Mouse (Mus musculus) frontal cortex, postnatal 14 days (tissue): ENCODE measurements around the gene Aox4.

Source experiments
- DNase-seq, 2 experiments: peaks; one replicate each; pipeline ENCODE4 v3.0.0; 2022; ENCODE audit warnings: low spot score in 2 of 2

Aox4 gene

DNA sequence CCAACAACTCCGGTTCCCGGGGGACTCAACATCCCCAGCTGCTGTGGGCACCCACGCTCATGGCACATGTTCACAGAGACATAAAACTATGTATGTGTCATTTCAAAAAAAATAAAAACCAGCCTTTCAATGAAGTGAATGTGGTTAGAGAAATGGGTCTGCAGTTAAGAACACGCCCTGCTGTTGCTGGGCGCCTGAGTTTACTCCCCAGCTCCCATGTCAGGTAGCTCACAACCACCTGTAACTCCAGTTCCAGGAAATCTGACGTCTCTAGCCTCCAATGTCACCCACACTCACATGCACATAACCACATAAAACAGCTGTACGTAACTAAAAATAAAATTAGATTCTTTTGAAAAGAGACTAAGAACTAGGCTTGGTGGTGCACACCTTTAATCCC lies 90.9 kb downstream of the Aox4 start:
- no peak for DNase-seq

DNA sequence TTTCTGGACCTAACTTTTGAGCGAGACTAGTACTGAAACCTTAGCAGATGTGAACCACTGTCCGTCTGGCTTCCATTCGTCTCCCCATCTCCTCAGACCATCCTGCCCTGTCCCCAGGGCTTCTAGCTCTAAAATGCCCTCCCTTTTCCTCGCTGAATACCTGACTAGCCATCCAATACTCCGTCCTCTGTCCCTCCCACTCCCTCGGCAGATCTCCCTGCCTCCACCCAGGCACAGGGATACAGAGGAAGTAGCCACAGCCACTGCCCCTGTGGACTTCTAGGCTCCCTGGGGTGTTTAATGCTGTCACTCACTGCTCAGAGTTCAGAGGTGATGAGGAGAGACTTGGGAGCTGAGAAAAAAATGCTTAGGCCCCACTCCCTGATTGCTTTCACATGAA lies 91.8 kb downstream of the Aox4 start:
- DNase-seq = no peak

DNA sequence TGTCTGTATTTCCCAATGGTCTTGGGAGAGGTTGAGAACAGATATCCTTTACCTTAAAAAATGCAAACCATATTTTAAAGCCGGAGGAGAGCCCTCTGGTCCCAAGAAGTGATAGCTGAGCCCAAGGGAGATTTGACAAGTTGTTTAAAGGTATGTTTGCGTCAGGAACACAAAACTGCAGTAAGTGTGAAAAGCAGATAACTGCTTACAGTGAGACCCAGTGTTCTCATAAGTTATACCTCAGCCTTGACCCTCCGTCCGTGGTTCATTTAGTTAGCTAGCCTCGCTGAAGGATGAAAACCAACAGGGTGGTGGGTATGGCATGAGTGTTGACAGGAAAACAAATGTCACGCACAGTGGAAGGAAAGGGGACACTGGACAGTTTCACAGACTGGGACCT lies 92.8 kb downstream of the Aox4 start:
- DNase-seq = no peak

DNA sequence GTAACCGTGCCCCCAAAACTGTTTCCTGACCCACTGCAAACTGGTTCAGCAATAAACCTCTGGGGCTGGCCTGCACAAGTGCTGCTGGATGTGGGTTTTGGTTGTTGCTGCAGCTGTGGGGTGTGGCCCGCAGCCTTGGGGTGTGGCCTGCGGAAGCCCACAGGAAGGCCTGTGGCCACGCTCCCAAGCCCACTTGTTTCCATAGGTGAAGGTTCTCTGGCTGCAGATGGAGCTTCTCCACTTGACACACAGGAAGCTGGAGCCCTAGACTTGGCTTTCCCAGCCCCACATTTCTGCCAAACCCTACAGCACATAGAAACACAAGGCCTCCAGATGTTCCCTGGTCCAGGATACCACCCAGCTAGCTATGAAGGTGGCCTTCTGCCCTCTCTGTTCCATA lies 93.5 kb downstream of the Aox4 start:
- no peak for DNase-seq

DNA sequence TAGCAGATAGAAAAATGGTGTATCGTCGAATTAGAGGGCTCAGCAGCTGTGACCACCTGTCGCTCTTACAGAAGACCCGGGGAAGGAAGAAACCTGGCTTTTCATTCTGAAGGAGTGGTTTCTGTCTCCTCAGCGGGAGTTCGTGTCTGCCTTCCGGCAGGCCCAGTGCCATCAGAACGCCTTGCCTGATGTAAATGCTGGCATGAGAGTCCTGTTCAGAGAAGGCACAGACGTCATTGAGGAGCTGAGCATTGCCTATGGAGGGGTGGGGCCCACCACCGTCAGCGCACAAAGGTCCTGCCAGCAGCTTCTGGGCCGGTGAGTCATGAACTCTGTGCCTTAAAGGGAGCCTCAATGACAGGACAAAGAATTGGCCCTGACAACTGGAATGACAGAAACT lies 94.1 kb downstream of the Aox4 start:
- DNase-seq = no peak

DNA sequence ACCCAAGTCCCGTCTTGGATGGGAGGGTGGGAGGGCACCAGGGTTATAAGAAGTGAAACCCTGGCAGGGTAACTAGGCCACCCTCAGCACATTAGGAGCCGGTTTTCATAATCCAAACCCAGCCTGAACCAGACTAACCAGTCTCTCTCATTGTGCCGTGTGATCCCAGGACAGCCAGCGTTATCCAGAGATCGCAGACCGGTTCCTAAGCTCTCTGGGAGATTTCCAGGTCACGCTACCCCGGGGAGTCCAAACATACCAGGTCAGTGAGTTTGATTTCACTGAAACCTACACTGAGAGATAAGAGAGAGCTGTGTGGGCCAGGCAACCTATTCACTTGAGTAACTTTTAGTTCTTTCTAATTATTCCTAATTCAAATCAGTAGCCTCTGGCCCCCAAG lies 97.0 kb downstream of the Aox4 start:
- DNase-seq = no peak

DNA sequence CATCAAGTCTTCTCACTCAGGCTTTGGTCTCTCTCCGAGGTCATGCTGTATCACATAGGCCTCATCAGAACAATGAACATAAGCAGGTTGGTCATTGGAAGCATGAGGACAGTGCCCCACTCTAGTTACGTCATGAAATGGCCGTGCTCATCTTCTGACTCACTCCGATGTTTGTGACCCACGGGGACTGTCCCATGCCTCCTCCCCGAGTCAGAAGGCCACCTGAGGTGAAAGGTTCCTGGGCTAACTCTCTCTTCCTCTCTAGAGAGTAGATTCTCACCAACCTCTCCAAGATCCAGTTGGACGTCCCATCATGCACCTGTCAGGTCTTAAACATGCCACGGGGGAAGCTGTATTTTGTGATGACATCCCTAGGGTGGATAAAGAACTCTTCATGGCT lies 98.4 kb downstream of the Aox4 start:
- DNase-seq = no peak

DNA sequence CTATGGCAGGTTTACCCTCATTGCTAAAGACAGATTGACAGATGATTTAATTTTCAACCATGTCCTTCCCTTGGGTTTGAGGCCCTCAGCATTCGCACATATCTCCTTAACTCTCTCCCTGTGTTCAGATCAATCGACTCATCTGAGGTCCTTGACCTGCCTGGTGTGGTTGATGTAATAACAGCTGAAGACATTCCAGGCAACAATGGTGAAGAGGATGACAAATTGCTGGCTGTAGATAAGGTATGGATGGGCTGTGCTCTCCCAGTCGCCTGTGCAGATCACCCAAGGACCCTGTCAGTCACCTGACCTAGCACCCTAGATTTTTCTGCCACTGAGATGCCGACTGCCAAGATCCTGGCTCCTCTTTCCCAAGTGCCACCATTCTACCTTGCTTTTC lies 99.7 kb downstream of the Aox4 start:
- DNase-seq = no peak

DNA sequence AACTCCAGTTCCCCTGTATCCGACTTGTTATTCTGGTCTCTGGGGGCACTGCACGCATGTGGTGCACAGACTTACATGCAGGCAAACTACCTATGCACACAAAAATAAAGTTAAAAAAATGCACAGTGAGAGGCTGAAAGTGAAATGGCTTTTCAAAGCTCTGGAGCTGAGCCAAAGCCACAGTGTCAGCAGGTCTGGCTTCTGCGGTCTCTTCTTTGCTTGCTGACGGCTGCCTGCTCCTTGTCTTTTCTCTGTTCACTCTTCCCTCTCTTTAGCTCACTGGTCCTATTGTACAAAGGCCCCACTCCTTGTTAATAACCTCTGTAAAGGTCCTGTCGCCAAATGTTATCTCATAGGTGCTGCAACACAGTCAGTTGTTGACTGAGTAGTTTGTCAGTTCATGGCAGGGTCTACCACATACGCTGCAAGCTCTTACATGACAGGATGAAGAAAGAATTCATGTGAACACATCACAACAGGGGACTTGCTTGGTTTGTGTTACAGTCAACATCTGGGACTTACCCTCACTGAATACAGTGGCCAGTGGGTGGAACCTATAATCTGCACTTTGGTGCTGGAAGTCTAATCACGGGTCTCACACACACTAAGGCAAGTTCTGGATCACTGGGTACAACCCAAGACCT lies 101.1 kb downstream of the Aox4 start:
- DNase-seq = no peak

DNA sequence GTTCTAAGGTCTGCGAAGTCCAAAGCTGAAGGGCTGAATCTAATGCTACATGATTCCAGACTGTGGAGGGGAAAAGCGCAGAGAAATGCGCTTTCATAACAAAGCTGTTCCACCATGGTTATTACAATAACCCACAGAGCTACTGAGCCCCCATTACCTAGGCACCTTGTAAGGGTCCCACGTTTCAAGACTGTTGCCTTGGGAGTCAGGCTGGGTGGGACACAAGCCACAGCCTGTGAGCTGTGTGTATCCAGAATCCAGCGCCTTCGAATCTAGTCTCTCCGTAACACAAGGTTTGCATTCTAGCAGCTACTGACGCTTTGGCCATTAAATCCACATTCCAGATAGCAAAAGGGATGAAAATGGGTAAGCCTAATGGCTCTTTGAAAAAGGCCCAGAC lies 103.0 kb downstream of the Aox4 start:
- no peak for DNase-seq

DNA sequence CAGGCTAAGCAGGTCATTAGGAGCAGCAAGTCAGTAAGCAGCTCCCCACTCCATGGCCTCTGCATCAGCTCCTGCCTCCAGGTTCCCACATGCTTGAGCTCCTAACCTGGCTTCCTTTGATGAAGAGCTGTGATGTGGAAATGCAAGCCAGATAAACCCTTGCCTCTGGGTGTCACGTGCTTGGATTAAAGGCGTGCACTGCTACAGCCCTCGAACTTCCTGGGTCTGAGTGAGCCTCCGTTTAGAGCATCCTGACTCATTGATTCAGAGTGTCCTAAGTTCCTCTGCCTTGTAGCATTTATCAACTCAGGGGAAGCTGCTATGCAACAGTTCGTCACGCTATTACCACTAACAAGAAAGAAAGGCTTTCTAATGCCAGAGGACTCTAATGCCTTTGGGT lies 105.3 kb downstream of the Aox4 start:
- DNase-seq = no peak
